Mouse (Mus musculus) embryo, embryonic 9.5 days (tissue): ENCODE results near the gene Snupn.
A peak's percentile ranks its signal among the peaks of the same experiment; 100 is the strongest.
"Not testable (repeated sequence)": the region's sequence is repeated elsewhere in the genome, so short reads cannot be mapped to it uniquely, and the experiment has no call there.

ENCODE experiments used
- DNase-seq: peaks from one replicate; pipeline ENCODE4 v3.0.0-alpha.2; 2017; ENCODE audit errors: extremely low spot score

Snupn gene

GRCm38 (mm10) chr9:56950414-56951400 is at the start of gene Snupn:
Gene Snupn, plus strand, starts transcription at chr9:56950878.
- DNase-seq, result peak; percentile 95

- no peak for DNase-seq
Observed at GRCm38 (mm10) chr9:56901187-56901586, 49.5 kb upstream of the Snupn start.

- DNase-seq, result no peak
Observed at GRCm38 (mm10) chr9:56903662-56904061, 47.0 kb upstream of the Snupn start.

- no peak for DNase-seq
Observed at GRCm38 (mm10) chr9:56907549-56907948, 43.1 kb upstream of the Snupn start.

GRCm38 (mm10) chr9:56909991-56910390 is 40.7 kb upstream of the Snupn start:
- not testable (repeated sequence) for DNase-seq

GRCm38 (mm10) chr9:56911017-56911416 is 39.7 kb upstream of the Snupn start:
- no peak for DNase-seq

GRCm38 (mm10) chr9:56913991-56914390 is 36.7 kb upstream of the Snupn start:
- DNase-seq, result no peak

GRCm38 (mm10) chr9:56915116-56915515 is 35.6 kb upstream of the Snupn start:
- DNase-seq, result no peak

- DNase-seq, result no peak
Observed at GRCm38 (mm10) chr9:56915695-56916410, 34.8 kb upstream of the Snupn start.

- DNase-seq, result no peak
Observed at GRCm38 (mm10) chr9:56917131-56917530, 33.5 kb upstream of the Snupn start.

- DNase-seq, result no peak
Observed at GRCm38 (mm10) chr9:56918466-56918865, 32.2 kb upstream of the Snupn start.

GRCm38 (mm10) chr9:56922746-56923145 is 27.9 kb upstream of the Snupn start:
- no peak for DNase-seq

- no peak for DNase-seq
Observed at GRCm38 (mm10) chr9:56923841-56924650, 26.6 kb upstream of the Snupn start.

GRCm38 (mm10) chr9:56924651-56925027 is 26.0 kb upstream of the Snupn start:
- DNase-seq, result peak; percentile 48

GRCm38 (mm10) chr9:56925291-56926024 is 25.2 kb upstream of the Snupn start:
- DNase-seq, result no peak

- DNase-seq, result no peak
Observed at GRCm38 (mm10) chr9:56926025-56926360, 24.7 kb upstream of the Snupn start.

GRCm38 (mm10) chr9:56926387-56926786 is 24.3 kb upstream of the Snupn start:
- no peak for DNase-seq

- DNase-seq, result peak; percentile 79
Observed at GRCm38 (mm10) chr9:56927191-56928012, 23.3 kb upstream of the Snupn start.

- peak; percentile 95 for DNase-seq
Observed at GRCm38 (mm10) chr9:56928041-56928811, 22.5 kb upstream of the Snupn start, which contains the start of gene Snx33. Gene Snx33, minus strand, starts transcription at chr9:56928371.

GRCm38 (mm10) chr9:56929496-56929895 is 21.2 kb upstream of the Snupn start:
- DNase-seq, result no peak
